Mouse (Mus musculus): ENCODE measurements at regions not wholly inside any gene's neighbourhood (a gene's known extent, or its start where the extent isn't known, plus 50 kb on each side); places are given as distances from the start of the nearest gene placed in this dataset.
A peak's percentile ranks its signal among the peaks of the same experiment; 100 is the strongest.

- H3K9me3 ChIP-seq, result no peaks in the 10 kb centered on the region
- H3K36me3 ChIP-seq, result no peaks in the 10 kb centered on the region
- H3K4me2 ChIP-seq (replicated peaks), result no peak overlapping the region
- H3K27me3 ChIP-seq, result peaks cover 5% of the 10 kb centered on the region; the same call in 1 of the 2 replicates
- H3K4me3 ChIP-seq (replicated peaks), result no peak overlapping the region
- WGBS, result 91% methylated on average over 4 of the region's 4 CpGs
- ATAC-seq, result no peak
- peaks cover 23% of the 10 kb centered on the region for H3K4me1 ChIP-seq (replicated peaks)
- H3K9ac ChIP-seq (replicated peaks), result no peak overlapping the region
- no peak overlapping the region for H3K27ac ChIP-seq
Measured at GRCm38 (mm10) chr3:149300002-149300401, 309.6 kb upstream of the Adgrl2 start.

- Histone ChIP-seq H3K27ac (peak overlapping the region; percentile 80), H3K9me3 (no peaks in the 10 kb centered on the region), H3K4me2 (replicated peaks) (peak overlapping the region; percentile 13; the same call in 1 of the 2 replicates), H3K4me1 (replicated peaks) (peaks cover 41% of the 10 kb centered on the region), H3K27me3 (no peaks in the 10 kb centered on the region), H3K9ac (replicated peaks) (no peak overlapping the region), H3K36me3 (no peaks in the 10 kb centered on the region), H3K4me3 (replicated peaks) (no peak overlapping the region)
- WGBS, result 39% methylated on average over 10 of the region's 10 CpGs
- no peak for ATAC-seq
Measured at GRCm38 (mm10) chr3:149296419-149296962, 306.1 kb upstream of the Adgrl2 start.

DNA sequence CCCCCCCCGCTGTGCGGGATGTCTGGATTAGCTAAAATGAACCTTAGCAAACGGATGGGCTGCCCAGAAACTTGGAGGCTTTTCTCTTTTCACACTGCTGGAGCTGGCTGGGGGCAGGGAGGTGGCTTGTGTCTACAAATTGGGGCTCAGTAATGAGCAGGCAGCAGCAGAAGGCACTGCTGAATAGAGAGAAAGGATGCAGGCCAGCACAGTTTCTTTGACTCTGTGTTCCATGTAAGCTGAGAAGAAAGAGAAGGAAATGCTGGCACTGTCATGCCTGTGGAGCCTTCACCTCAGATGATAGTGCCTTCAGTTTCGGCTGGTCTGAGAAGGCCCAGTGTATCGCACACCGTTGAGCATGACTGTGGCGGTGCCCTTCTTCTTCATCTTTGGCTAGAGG lies 305.6 kb upstream of the Adgrl2 start:
- Histone ChIP-seq H3K27me3 (no peaks in the 10 kb centered on the region), H3K4me3 (replicated peaks) (no peak overlapping the region), H3K9me3 (no peaks in the 10 kb centered on the region), H3K4me2 (replicated peaks) (peak overlapping the region; percentile 13; the same call in 1 of the 2 replicates), H3K4me1 (replicated peaks) (peaks cover 47% of the 10 kb centered on the region), H3K36me3 (no peaks in the 10 kb centered on the region), H3K27ac (peak overlapping the region; percentile 80), H3K9ac (replicated peaks) (no peak overlapping the region)
- ATAC-seq, result peak; percentile 67
- WGBS, result 23% methylated on average over 5 of the region's 7 CpGs

DNA sequence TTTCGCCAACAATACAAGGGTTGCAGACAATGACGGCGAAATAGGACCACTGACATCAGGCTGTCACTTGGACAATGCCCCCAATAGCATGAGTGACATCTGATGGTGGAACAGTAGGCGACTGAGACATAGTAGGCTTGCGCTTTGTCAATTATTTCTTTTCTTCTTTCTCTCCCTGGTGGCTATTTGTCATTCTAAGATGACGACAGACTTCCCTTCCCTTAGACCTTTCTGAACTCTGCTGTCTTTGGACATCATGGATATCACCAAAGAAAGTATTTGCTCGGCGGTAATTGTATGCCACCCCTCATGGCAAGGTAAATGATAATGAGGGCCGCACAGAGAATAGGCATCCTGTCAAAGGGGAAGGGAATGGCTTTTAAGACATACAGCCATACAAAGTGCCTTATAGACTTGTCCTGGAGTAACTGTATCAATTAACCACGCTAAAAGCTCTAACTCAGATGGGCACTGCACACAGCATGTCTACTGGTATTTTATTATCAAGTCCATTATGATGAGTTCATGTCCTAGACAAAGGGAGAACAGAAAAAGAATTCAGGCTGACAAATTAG lies 305.0 kb upstream of the Adgrl2 start:
- H3K27ac ChIP-seq, result peak overlapping the region; percentile 71
- no peaks in the 10 kb centered on the region for H3K9me3 ChIP-seq
- peak; percentile 78 for ATAC-seq
- no peaks in the 10 kb centered on the region for H3K36me3 ChIP-seq
- H3K9ac ChIP-seq (replicated peaks), result no peak overlapping the region
- no peaks in the 10 kb centered on the region for H3K27me3 ChIP-seq
- H3K4me2 ChIP-seq (replicated peaks), result peak overlapping the region; percentile 27; the same call in 1 of the 2 replicates
- WGBS, result 15% methylated on average over 10 of the region's 10 CpGs
- no peak overlapping the region for H3K4me3 ChIP-seq (replicated peaks)
- peaks cover 51% of the 10 kb centered on the region for H3K4me1 ChIP-seq (replicated peaks)

DNA sequence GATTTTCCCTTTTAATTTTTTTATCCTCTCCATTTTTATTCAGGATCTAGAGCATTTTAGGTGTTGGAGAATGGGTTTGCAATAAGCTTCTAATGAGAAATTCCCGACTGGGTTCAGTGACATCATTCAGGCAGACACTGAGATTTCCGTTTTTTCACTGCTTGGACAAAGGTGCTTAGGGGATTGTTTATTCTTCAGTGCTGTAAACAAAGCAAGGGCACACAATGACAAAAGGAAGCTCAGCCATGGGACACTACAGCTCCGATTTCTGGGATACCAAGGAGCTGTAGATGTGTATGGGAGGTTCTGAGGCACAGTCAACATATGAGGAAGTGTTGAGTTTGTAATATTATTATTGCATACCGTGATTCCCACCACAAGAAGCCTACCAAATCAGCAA lies 304.1 kb upstream of the Adgrl2 start:
- Histone ChIP-seq H3K27ac (no peak overlapping the region), H3K4me1 (replicated peaks) (peaks cover 54% of the 10 kb centered on the region), H3K4me3 (replicated peaks) (no peak overlapping the region), H3K36me3 (no peaks in the 10 kb centered on the region), H3K4me2 (replicated peaks) (no peak overlapping the region), H3K27me3 (no peaks in the 10 kb centered on the region), H3K9me3 (no peaks in the 10 kb centered on the region), H3K9ac (replicated peaks) (no peak overlapping the region)
- 34% methylated on average over 4 of the region's 4 CpGs for WGBS
- ATAC-seq, result no peak

GRCm38 (mm10) chr3:149292459-149292858 lies 302.1 kb upstream of the Adgrl2 start:
- Histone ChIP-seq H3K27ac (no peak overlapping the region), H3K4me1 (replicated peaks) (peaks cover 52% of the 10 kb centered on the region), H3K36me3 (no peaks in the 10 kb centered on the region), H3K9ac (replicated peaks) (no peak overlapping the region), H3K4me2 (replicated peaks) (no peak overlapping the region), H3K9me3 (no peaks in the 10 kb centered on the region), H3K4me3 (replicated peaks) (no peak overlapping the region), H3K27me3 (0 out of 2 replicates have a peak, but pooled peaks cover 5% of the 10 kb centered on the region)
- peak; percentile 43 for ATAC-seq
- 16% methylated on average over 3 of the region's 3 CpGs for WGBS

GRCm38 (mm10) chr3:149291473-149291872 lies 301.1 kb upstream of the Adgrl2 start:
- Histone ChIP-seq H3K9ac (replicated peaks) (no peak overlapping the region), H3K27ac (peak overlapping the region; percentile 22), H3K27me3 (0 out of 2 replicates have a peak, but pooled peaks cover 5% of the 10 kb centered on the region), H3K36me3 (no peaks in the 10 kb centered on the region), H3K4me3 (replicated peaks) (no peak overlapping the region), H3K9me3 (no peaks in the 10 kb centered on the region), H3K4me2 (replicated peaks) (no peak overlapping the region), H3K4me1 (replicated peaks) (peaks cover 45% of the 10 kb centered on the region)
- 8% methylated on average over 7 of the region's 7 CpGs for WGBS
- no peak for ATAC-seq

DNA sequence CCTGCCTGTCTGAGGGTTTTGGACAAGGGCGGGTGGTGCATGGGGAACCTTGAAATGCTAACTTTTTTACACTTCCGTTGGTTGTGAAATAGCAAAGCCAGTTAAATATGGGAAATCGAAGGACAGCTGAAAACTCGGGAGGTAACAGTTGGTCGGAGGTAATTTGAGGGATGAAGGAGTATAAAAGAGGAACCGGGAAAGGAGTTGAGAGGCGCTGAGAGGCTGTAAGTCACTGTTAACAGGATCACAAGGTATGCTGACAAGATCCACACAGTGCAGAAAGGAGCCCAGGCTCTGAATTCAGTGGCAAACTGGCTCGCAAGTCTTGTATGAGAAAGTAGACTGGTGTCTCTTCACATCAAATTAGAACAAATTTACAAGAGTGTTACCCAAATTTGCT lies 299.9 kb upstream of the Adgrl2 start:
- Histone ChIP-seq H3K4me3 (replicated peaks) (no peak overlapping the region), H3K36me3 (no peaks in the 10 kb centered on the region), H3K27ac (no peak overlapping the region), H3K27me3 (0 out of 2 replicates have a peak, but pooled peaks cover 5% of the 10 kb centered on the region), H3K4me2 (replicated peaks) (no peak overlapping the region), H3K4me1 (replicated peaks) (peaks cover 34% of the 10 kb centered on the region), H3K9ac (replicated peaks) (no peak overlapping the region), H3K9me3 (no peaks in the 10 kb centered on the region)
- WGBS, result 73% methylated on average over 8 of the region's 8 CpGs
- no peak for ATAC-seq

DNA sequence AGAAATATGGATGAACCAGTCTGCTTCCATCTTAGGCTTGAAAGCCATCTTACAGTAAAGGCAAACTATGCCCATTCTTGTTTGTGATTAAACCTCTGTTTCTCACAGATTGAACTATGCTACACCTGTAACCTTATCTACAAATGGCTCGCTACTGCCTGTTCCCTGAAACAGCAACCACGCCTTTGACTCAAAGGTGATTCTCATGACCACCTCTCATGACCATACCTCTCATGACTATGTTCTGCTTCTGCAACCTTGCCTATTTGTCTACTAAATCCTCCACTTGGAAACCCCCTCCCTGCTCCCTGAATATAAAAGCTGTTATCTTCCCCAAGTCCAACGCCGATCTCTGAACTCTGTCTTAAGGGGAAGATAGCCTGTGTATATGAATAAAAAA lies 296.7 kb upstream of the Adgrl2 start:
- 0 out of 2 replicates have a peak, but pooled peaks cover 5% of the 10 kb centered on the region for H3K27me3 ChIP-seq
- peaks cover 21% of the 10 kb centered on the region for H3K4me1 ChIP-seq (replicated peaks)
- no peak overlapping the region for H3K4me2 ChIP-seq (replicated peaks)
- H3K9ac ChIP-seq (replicated peaks), result no peak overlapping the region
- no peaks in the 10 kb centered on the region for H3K9me3 ChIP-seq
- ATAC-seq, result no peak
- H3K36me3 ChIP-seq, result no peaks in the 10 kb centered on the region
- 97% methylated on average over 4 of the region's 4 CpGs for WGBS
- no peak overlapping the region for H3K4me3 ChIP-seq (replicated peaks)
- no peak overlapping the region for H3K27ac ChIP-seq

DNA sequence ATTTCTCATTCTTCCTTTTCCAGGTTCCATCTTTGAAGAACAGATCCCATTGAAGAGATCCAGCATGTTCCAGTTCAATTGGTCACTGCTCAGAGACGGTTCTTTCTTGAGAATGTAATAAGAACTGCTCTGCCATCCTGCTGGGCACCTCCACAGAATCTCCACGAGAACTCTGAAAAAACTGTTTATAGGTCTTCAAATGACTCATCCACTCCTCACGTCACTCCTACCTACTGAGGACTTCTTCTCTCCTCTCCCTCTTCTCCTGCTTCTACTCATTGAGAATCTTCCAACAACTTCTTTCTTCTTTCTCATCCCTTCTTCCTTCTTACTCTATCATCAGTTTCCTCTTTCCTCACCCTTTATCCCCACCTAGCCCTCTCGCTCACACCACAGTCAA lies 294.6 kb upstream of the Adgrl2 start:
- 0 out of 2 replicates have a peak, but pooled peaks cover 5% of the 10 kb centered on the region for H3K27me3 ChIP-seq
- H3K9me3 ChIP-seq, result no peaks in the 10 kb centered on the region
- peaks cover 6% of the 10 kb centered on the region; the same call in 1 of the 2 replicates for H3K4me1 ChIP-seq (replicated peaks)
- H3K27ac ChIP-seq, result no peak overlapping the region
- no peaks in the 10 kb centered on the region for H3K36me3 ChIP-seq
- H3K9ac ChIP-seq (replicated peaks), result no peak overlapping the region
- 83% methylated on average over 4 of the region's 4 CpGs for WGBS
- H3K4me2 ChIP-seq (replicated peaks), result no peak overlapping the region
- H3K4me3 ChIP-seq (replicated peaks), result no peak overlapping the region
- ATAC-seq, result no peak

DNA sequence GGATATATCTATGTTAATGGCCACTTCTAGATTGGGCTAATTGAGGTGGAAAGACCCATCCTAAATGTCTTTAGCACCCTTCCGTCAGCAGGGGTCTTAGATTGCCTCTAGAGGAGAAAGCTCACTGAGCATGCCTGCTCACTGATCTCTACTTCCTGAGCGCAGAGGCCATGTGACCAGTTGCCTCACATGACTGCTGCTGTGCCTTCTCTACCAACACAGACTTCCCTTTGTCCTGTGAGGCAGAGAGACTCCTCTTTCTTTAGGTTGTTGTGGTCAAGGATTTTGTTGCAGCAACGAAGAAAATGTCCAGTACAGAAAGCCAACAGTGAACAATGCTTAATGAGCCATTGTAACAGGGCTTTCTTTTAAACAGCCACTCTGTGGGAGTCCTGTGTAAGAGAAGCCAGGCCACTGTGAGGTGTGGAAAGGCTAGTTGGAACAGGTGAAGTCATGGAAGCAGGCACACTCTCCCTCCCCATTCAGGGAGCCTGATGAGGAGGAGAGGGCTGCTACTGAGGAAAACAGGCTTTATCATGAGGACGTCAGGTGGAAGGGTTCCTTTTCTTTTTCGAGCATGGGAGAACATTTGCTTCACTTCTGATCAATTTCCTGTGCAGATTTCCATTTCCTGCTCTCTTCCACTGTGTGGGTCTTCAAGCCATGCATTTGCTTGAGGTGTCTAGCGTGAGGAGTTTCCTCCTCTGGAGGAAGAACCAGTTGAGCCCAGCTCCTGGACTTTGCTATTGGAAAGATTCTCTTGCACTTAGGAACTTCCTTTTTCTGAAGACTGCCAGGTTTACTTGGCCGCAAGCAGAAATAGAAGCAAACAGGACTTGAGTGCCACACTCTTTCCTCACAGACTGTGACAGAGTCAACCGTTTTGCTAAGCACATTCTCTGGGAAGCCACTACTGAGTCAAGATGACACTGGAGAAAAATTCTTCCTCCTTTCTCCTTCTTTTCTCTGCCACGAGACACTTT lies 290.7 kb upstream of the Adgrl2 start:
- no peak for ATAC-seq
- Histone ChIP-seq H3K9ac (replicated peaks) (no peak overlapping the region), H3K27ac (no peak overlapping the region), H3K4me2 (replicated peaks) (no peak overlapping the region), H3K9me3 (no peaks in the 10 kb centered on the region), H3K4me1 (replicated peaks) (peaks cover 3% of the 10 kb centered on the region; the same call in 1 of the 2 replicates), H3K4me3 (replicated peaks) (no peak overlapping the region), H3K36me3 (no peaks in the 10 kb centered on the region), H3K27me3 (no peaks in the 10 kb centered on the region)
- WGBS, result 86% methylated on average over 9 of the region's 9 CpGs

DNA sequence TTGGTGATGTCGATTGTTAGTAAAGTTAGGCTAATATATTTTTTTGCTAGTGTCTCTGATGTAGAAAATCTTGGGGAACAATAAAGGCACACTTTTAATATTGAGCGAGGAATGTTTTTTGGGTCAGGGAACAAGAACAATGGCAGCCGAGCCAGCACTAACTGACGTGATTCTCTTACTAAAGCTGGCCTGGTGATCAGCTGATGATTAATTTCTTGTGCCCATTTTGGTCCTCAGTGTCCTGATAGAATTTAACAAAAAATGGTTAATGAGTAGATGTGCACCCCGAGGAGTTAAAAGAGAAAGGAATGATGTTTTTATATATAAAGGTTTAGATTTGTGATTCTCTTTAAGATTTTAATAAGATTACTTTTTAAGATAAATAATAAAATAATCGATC lies 289.0 kb upstream of the Adgrl2 start:
- ATAC-seq, result no peak
- 56% methylated on average over 6 of the region's 6 CpGs for WGBS

More for the DNA sequence above, 289.0 kb upstream of the Adgrl2 start:
- Histone ChIP-seq H3K27me3 (no peaks in the 10 kb centered on the region), H3K4me1 (replicated peaks) (peaks cover 3% of the 10 kb centered on the region; the same call in 1 of the 2 replicates), H3K4me2 (replicated peaks) (no peak overlapping the region), H3K36me3 (no peaks in the 10 kb centered on the region), H3K9ac (replicated peaks) (no peak overlapping the region), H3K27ac (no peak overlapping the region), H3K4me3 (replicated peaks) (no peak overlapping the region), H3K9me3 (no peaks in the 10 kb centered on the region)

Measured in midbrain, embryonic 13.5 days (tissue).